Mouse (Mus musculus): ENCODE results near the gene Baiap2l1. TPM values are rescaled to one million over a fixed set of nuclear protein-coding genes. Genes with fewer than 3 reads are reported as not detected.
A peak's percentile ranks its signal among the peaks of the same experiment; 100 is the strongest.

The Baiap2l1 gene
- polyA plus RNA-seq (2016; fragmentation: Nextera tagmentation; extraction: Ambion mirVana), result 5.4 and 5.5 TPM in 2 replicates

DNA sequence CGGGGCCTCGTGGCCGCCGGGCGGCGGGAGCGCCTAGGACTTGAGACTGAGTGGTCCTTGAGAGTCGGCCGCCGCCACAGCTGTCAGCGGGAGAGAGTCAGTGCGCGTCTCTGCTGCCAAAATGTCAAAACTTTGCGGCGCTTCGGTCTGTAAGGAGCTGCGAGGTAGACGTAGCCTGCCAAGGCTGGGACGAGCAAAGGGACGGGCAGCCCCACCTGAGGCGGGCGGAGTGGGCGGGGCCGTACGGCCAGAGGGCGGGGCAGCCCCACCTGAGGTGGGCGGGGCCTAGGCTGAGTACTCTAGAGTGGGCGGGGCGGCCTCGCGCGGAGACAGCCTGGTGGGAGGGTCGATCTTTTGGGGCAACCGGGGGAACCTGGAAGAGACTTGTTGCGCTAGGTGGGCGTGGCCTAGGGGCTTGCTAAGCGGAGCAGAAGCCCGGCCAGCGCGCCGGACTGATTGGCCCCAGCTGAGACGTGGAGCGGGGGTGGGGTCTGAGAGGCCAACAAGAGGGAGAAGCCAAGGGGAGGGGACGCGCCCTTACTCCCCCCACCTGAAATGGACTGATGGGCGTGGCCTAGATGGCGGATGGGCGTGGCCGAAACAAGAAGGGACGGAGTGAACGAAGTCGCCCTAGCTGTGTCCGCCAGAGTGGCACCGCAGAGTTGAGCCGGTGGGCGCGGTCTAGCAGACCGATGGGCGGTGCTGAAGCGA is at the start of gene Baiap2l1:
Gene Baiap2l1, minus strand, starts transcription at position 232 of the 711 bp plus-strand sequence.
- peak; percentile 95 for DNase-seq (ENCODE audit: low spot score)
- Histone ChIP-seq H3K27me3 (ENCODE audit: low read depth, poor library complexity, severe bottlenecking) (peaks cover 10% of the 10 kb centered on the region; the same call in 1 of the 2 replicates), H3K9me3 (replicated peaks) (no peaks in the 10 kb centered on the region), H3K4me1 (peaks cover 20% of the 10 kb centered on the region), H3K4me3 (peak within 1 kb of the TSS; percentile 74), H3K27ac (peak within 1 kb of the TSS; percentile 83), H3K36me3 (no peaks in the 10 kb centered on the region)
- WGBS, result under 1% methylated on average over 60 of the region's 60 CpGs

DNA sequence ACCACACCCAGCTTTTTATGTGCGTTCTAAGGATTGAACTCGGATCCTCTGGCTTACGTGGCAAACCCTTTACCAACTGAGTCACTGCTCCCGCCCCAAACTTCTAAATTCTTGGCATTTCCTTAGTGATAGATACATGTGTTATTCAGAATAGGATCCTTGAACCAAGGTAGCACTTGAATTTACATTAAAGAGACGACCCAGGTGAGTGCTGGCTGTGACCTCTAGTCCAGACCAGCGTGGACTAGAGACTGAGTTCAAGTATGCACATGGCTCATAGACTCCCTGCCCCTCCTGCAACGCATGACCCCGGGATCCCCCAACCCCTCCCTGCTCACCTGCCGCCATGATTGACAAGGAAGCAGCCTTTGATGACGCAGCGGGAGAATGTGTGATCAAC is 48.3 kb upstream of the Baiap2l1 start:
- Histone ChIP-seq H3K27ac (no peak overlapping the region), H3K27me3 (ENCODE audit: low read depth, poor library complexity, severe bottlenecking) (no peaks in the 10 kb centered on the region), H3K9me3 (replicated peaks) (no peaks in the 10 kb centered on the region), H3K4me3 (no peak overlapping the region), H3K36me3 (no peaks in the 10 kb centered on the region), H3K4me1 (peaks cover 9% of the 10 kb centered on the region)
- no peak for DNase-seq (ENCODE audit: low spot score)
- WGBS, result 92% methylated on average over 11 of the region's 11 CpGs

GRCm38 (mm10) chr5:144400821-144401220 is 42.9 kb upstream of the Baiap2l1 start:
- H3K27ac ChIP-seq, result no peak overlapping the region
- H3K4me1 ChIP-seq, result peaks cover 17% of the 10 kb centered on the region
- DNase-seq (ENCODE audit: low spot score), result no peak
- H3K36me3 ChIP-seq, result no peaks in the 10 kb centered on the region
- WGBS, result 86% methylated on average over 5 of the region's 5 CpGs
- H3K4me3 ChIP-seq, result no peak overlapping the region
- no peaks in the 10 kb centered on the region for H3K9me3 ChIP-seq (replicated peaks)
- no peaks in the 10 kb centered on the region for H3K27me3 ChIP-seq (ENCODE audit: low read depth, poor library complexity, severe bottlenecking)

DNA sequence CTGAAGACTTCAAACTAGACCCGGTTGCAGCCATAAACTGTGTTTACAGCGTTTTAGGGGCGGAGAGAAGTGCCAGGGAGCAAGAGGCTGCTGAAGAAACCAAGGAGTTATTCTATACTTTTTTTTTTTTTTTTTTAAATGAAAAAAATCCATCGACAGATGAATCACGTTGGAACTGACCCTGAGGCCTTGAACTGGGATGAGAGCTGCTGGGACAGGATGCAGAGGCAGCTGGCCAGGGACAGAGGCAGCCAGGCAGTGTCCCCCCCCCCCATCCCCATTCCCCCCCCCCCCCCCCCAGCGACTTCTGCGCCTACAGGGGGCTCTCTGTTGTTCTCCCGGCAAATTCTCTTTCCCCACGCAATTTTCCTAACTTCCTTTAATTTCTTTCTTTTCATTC is 39.7 kb upstream of the Baiap2l1 start:
- Histone ChIP-seq H3K27me3 (ENCODE audit: low read depth, poor library complexity, severe bottlenecking) (no peaks in the 10 kb centered on the region), H3K27ac (no peak overlapping the region), H3K36me3 (no peaks in the 10 kb centered on the region), H3K9me3 (replicated peaks) (no peaks in the 10 kb centered on the region), H3K4me1 (peaks cover 17% of the 10 kb centered on the region), H3K4me3 (no peak overlapping the region)
- DNase-seq (ENCODE audit: low spot score), result no peak
- 21% methylated on average over 6 of the region's 9 CpGs for WGBS

GRCm38 (mm10) chr5:144394142-144394541 is 36.2 kb upstream of the Baiap2l1 start:
- H3K27ac ChIP-seq, result no peak overlapping the region
- no peak overlapping the region for H3K4me3 ChIP-seq
- no peak for DNase-seq (ENCODE audit: low spot score)
- H3K9me3 ChIP-seq (replicated peaks), result no peaks in the 10 kb centered on the region
- H3K4me1 ChIP-seq, result peaks cover 3% of the 10 kb centered on the region; the same call in 1 of the 2 replicates
- WGBS, result 91% methylated on average over 2 of the region's 2 CpGs
- H3K36me3 ChIP-seq, result no peaks in the 10 kb centered on the region
- H3K27me3 ChIP-seq (ENCODE audit: low read depth, poor library complexity, severe bottlenecking), result no peaks in the 10 kb centered on the region

GRCm38 (mm10) chr5:144387851-144388250 is 29.9 kb upstream of the Baiap2l1 start:
- peak; percentile 65 for DNase-seq (ENCODE audit: low spot score)
- 8% methylated on average over 6 of the region's 6 CpGs for WGBS

GRCm38 (mm10) chr5:144383936-144384335 is 26.0 kb upstream of the Baiap2l1 start:
- Histone ChIP-seq H3K4me3 (no peak overlapping the region), H3K9me3 (replicated peaks) (no peaks in the 10 kb centered on the region), H3K4me1 (no peaks in the 10 kb centered on the region), H3K27ac (no peak overlapping the region), H3K27me3 (ENCODE audit: low read depth, poor library complexity, severe bottlenecking) (no peaks in the 10 kb centered on the region), H3K36me3 (no peaks in the 10 kb centered on the region)
- WGBS, result 66% methylated on average over 3 of the region's 3 CpGs
- no peak for DNase-seq (ENCODE audit: low spot score)

More at GRCm38 (mm10) chr5:144387851-144388250, 29.9 kb upstream of the Baiap2l1 start:
- Histone ChIP-seq H3K4me1 (no peaks in the 10 kb centered on the region), H3K4me3 (no peak overlapping the region), H3K36me3 (no peaks in the 10 kb centered on the region), H3K27ac (no peak overlapping the region), H3K9me3 (replicated peaks) (no peaks in the 10 kb centered on the region), H3K27me3 (ENCODE audit: low read depth, poor library complexity, severe bottlenecking) (no peaks in the 10 kb centered on the region)

DNA sequence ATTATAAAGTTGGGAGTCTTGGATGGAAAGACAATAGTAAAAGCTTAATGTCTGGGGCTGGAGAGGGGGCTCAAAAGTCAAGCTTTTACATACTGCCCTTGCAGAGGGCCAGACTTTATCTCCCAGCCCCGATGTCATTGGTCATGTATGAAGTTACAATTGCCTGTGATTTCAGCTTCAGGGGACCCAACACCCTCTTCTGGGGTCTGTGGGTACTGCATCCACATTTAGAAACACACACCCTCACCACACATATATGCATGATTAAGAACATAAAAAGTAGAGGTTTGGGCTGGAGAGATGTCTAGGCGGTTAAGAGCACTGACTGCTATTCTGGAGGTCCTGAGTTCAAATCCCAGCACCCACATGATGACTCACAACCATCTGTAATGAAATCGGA is 23.9 kb upstream of the Baiap2l1 start:
- no peak for DNase-seq (ENCODE audit: low spot score)
- Histone ChIP-seq H3K9me3 (replicated peaks) (no peaks in the 10 kb centered on the region), H3K4me3 (no peak overlapping the region), H3K36me3 (no peaks in the 10 kb centered on the region), H3K4me1 (no peaks in the 10 kb centered on the region), H3K27ac (no peak overlapping the region), H3K27me3 (ENCODE audit: low read depth, poor library complexity, severe bottlenecking) (no peaks in the 10 kb centered on the region)
- WGBS, result 84% methylated on average over 3 of the region's 3 CpGs

- H3K4me1 ChIP-seq, result no peaks in the 10 kb centered on the region
- no peaks in the 10 kb centered on the region for H3K9me3 ChIP-seq (replicated peaks)
- 91% methylated on average over 7 of the region's 7 CpGs for WGBS
- no peaks in the 10 kb centered on the region for H3K36me3 ChIP-seq
- H3K4me3 ChIP-seq, result no peak overlapping the region
- no peaks in the 10 kb centered on the region for H3K27me3 ChIP-seq (ENCODE audit: low read depth, poor library complexity, severe bottlenecking)
- DNase-seq (ENCODE audit: low spot score), result no peak
- H3K27ac ChIP-seq, result no peak overlapping the region
Observed at GRCm38 (mm10) chr5:144380689-144381088, 22.8 kb upstream of the Baiap2l1 start.

- no peak for DNase-seq (ENCODE audit: low spot score)
- Histone ChIP-seq H3K36me3 (no peaks in the 10 kb centered on the region), H3K4me3 (no peak overlapping the region), H3K27me3 (ENCODE audit: low read depth, poor library complexity, severe bottlenecking) (no peaks in the 10 kb centered on the region), H3K27ac (no peak overlapping the region), H3K4me1 (no peaks in the 10 kb centered on the region), H3K9me3 (replicated peaks) (no peaks in the 10 kb centered on the region)
- 90% methylated on average over 4 of the region's 4 CpGs for WGBS
Observed at GRCm38 (mm10) chr5:144379431-144379830, 21.5 kb upstream of the Baiap2l1 start.

DNA sequence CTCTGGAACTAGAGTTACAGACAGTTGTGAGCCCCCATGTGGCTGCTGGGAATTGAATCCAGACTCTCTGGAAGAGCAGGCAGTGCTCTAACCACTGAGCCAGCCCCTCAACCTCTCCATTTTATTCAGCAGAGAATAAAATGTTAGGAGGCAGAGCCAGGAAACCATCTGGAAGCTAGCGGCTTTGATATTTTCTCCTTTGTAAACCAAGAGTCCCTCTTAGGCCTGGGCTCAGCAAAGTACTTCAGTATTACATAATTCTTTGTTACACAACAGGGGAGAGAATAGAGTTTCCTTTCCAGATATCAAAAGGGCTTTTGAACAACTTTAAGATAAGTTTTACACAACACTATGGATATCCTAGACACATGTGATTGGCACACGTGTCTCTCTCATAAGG is 15.0 kb upstream of the Baiap2l1 start:
- no peaks in the 10 kb centered on the region for H3K9me3 ChIP-seq (replicated peaks)
- no peak overlapping the region for H3K4me3 ChIP-seq
- H3K27me3 ChIP-seq (ENCODE audit: low read depth, poor library complexity, severe bottlenecking), result no peaks in the 10 kb centered on the region
- peaks cover 6% of the 10 kb centered on the region for H3K4me1 ChIP-seq
- no peak overlapping the region for H3K27ac ChIP-seq
- H3K36me3 ChIP-seq, result no peaks in the 10 kb centered on the region
- DNase-seq (ENCODE audit: low spot score), result no peak
- 88% methylated on average over 2 of the region's 2 CpGs for WGBS

DNA sequence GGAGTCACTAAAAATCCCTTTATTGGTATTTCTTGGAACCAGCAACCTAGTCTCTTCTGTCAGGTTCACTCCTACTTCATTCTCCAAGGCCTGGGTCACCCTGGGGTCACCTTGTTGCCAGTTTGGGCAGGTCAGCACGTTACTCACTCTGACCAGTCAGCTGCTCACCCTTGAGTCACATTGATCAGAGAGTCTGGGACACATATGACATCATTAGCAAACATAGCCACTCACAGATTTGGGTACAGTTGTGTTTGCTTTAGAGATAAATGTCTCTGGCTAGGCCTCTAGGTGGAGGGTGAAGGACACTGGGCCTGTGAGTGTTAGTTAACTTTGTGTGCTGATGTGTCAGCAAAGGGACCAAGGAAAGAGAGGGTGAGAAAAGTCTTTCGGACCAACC is 14.3 kb upstream of the Baiap2l1 start:
- no peaks in the 10 kb centered on the region for H3K36me3 ChIP-seq
- no peak for DNase-seq (ENCODE audit: low spot score)
- WGBS, result 54% methylated on average over 2 of the region's 2 CpGs
- H3K4me1 ChIP-seq, result peaks cover 6% of the 10 kb centered on the region
- H3K27me3 ChIP-seq (ENCODE audit: low read depth, poor library complexity, severe bottlenecking), result no peaks in the 10 kb centered on the region
- H3K27ac ChIP-seq, result no peak overlapping the region
- no peak overlapping the region for H3K4me3 ChIP-seq
- H3K9me3 ChIP-seq (replicated peaks), result no peaks in the 10 kb centered on the region

DNA sequence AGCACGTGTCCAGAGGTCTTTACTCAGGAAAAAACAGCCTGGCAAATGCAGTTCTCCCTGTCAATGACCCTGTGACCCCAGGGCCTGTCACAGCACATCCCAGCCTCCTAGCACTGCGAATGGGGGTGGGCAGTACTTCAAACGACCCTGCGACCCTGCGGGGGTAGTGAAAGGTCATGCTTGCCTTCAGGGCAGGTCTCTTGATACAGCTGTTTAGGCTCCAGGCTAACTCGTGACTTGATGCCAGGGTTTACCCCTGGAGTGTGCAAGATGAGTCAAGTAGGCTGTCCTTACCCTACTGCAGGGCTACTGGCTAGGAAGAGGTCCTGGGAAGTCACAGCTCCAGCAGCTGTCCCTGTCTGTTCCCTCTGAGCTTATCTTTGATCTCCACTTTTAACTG is 13.1 kb upstream of the Baiap2l1 start:
- Histone ChIP-seq H3K27ac (no peak overlapping the region), H3K4me3 (no peak overlapping the region), H3K27me3 (ENCODE audit: low read depth, poor library complexity, severe bottlenecking) (no peaks in the 10 kb centered on the region), H3K9me3 (replicated peaks) (no peaks in the 10 kb centered on the region), H3K36me3 (no peaks in the 10 kb centered on the region), H3K4me1 (peaks cover 6% of the 10 kb centered on the region)
- 1% methylated on average over 6 of the region's 6 CpGs for WGBS
- DNase-seq (ENCODE audit: low spot score), result peak; percentile 40

Measured in limb, embryonic 10.5 days (tissue).